Mouse (Mus musculus) liver, embryonic 14.5 days (tissue): ENCODE data around the gene Crip2. TPM values are rescaled to one million over a fixed set of nuclear protein-coding genes. Genes with fewer than 3 reads are reported as not detected.
A peak's percentile ranks its signal among the peaks of the same experiment; 100 is the strongest.

Experiments used
- ATAC-seq: fragments of 200-750 bp; cut with Nextera tagmentation; 2 replicates; pipeline ENCODE4 v1.8.0; 2017; ENCODE audit warnings: moderate number of reproducible peaks, mild to moderate bottlenecking, moderate library complexity; ENCODE audit not compliant: insufficient read depth
- DNase-seq, 3 experiments: peaks; one replicate each; pipeline ENCODE4 v3.0.0-alpha.2; 2012 to 2013; ENCODE audit warnings: low read depth in 3 of 3, low spot score in 3 of 3
- H3K27ac ChIP-seq: fragments of 300-500 bp; sonication (generic); 2 replicates; pipeline ENCODE4 v1.5.1; 2014; ENCODE audit warnings: moderate library complexity, mild to moderate bottlenecking, control low read depth, inconsistent platforms
- H3K27me3 ChIP-seq: fragments of 300-500 bp; sonication (generic); 2 replicates; pipeline ENCODE4 v1.6.1; 2014; ENCODE audit warnings: mild to moderate bottlenecking, low read length, moderate library complexity; ENCODE audit not compliant: control insufficient read depth, insufficient read depth
- H3K36me3 ChIP-seq: fragments of 300-500 bp; sonication (generic); replicated peaks from 2 replicates; pipeline ENCODE4 v1.6.1; 2014; ENCODE audit warnings: low read depth; ENCODE audit not compliant: control insufficient read depth, insufficient read depth
- H3K4me1 ChIP-seq, 2 experiments: fragments of 200-500 bp in 1 of 2; fragments of 300-500 bp in 1 of 2; sonication (generic) in 1 of 2; replicated peaks; 2 replicates each; pipeline ENCODE4 v1.6.1; 2012 to 2014; ENCODE audit warnings: antibody characterized with exemption in 1 of 2, inconsistent platforms in 1 of 2, low read length in 1 of 2; ENCODE audit not compliant: control insufficient read depth in 2 of 2, insufficient read depth in 2 of 2
- H3K4me2 ChIP-seq: fragments of 300-500 bp; sonication (generic); 2 replicates; pipeline ENCODE4 v1.6.1; 2014; ENCODE audit warnings: low read depth, mild to moderate bottlenecking, control low read depth, moderate library complexity
- H3K4me3 ChIP-seq, 2 experiments: fragments of 200-500 bp in 1 of 2; fragments of 300-500 bp in 1 of 2; sonication (generic) in 1 of 2; 2 replicates each; pipeline ENCODE4 v1.5.1; 2012 to 2014; ENCODE audit warnings: low read depth in 2 of 2, low read length in 2 of 2, mild to moderate bottlenecking in 2 of 2, control low read depth in 1 of 2, inconsistent platforms in 1 of 2, moderate library complexity in 1 of 2; ENCODE audit not compliant: insufficient read depth in 1 of 2
- H3K9ac ChIP-seq: fragments of 300-500 bp; sonication (generic); replicated peaks from 2 replicates; pipeline ENCODE4 v1.6.1; 2014; ENCODE audit warnings: mild to moderate bottlenecking, control low read depth, moderate library complexity
- H3K9me3 ChIP-seq: fragments of 300-500 bp; sonication (generic); 2 replicates; pipeline ENCODE4 v1.6.1; 2016; ENCODE audit warnings: low read length, mixed read lengths; ENCODE audit not compliant: control insufficient read depth
- CTCF ChIP-seq: IDR thresholded peaks from 2 replicates; pipeline ENCODE4 v1.5.1; 2016; ENCODE audit warnings: antibody characterized with exemption, low read depth, control low read depth
- EP300 ChIP-seq: IDR thresholded peaks from 2 replicates; pipeline ENCODE4 v1.6.1; 2016; ENCODE audit warnings: antibody characterized with exemption, low read depth
- WGBS: fragments of 180-500 bp; shearing (Covaris S2); extraction: QIAGEN DNeasy Blood & Tissue Kit; methylation state at CpG from one replicate; pipeline ENCODE4 v1.1.7; 2014; ENCODE audit not compliant: insufficient replicate concordance; 5-methylcytosine and 5-hydroxymethylcytosine counted together
- polyA plus RNA-seq, 2 experiments: library from polyadenylated mRNA; depleted of rRNA in 1 of 2; stranded (reverse) in 1 of 2; unstranded in 1 of 2; fragments of >200 nt; fragmentation: Nextera tagmentation in 1 of 2; extraction: Ambion mirVana in 1 of 2; gene quantifications; 2 replicates each; pipeline versions ENCODE4 v1.2.1 to v1.2.3; 2012 to 2014

Crip2 gene
- polyA plus RNA-seq, 2 experiments: 29.3 to 35.0 TPM

GRCm38 (mm10) chr12:113157521-113157920, 17.5 kb downstream of the Crip2 start:
- Histone ChIP-seq H3K4me2 (peak overlapping the region; percentile 99), H3K4me1 (peaks cover 8 to 14% of the 10 kb centered on the region in 2 experiments), H3K36me3 (no peaks in the 10 kb centered on the region; the same call in 1 of the 2 replicates), H3K27me3 (no peaks in the 10 kb centered on the region), H3K27ac (no peak overlapping the region), H3K4me3 (peak overlapping the region; percentile 1 to 89; a peak in 2 of 4 replicates), H3K9ac (no peak overlapping the region; the same call in 1 of the 2 replicates), H3K9me3 (no peaks in the 10 kb centered on the region)
- DNase-seq (no peak), ATAC-seq (no peak)
- no peak for TF ChIP-seq CTCF
- TF ChIP-seq EP300: no peak
- 87% methylated on average over 8 of the region's 8 CpGs for WGBS

DNA sequence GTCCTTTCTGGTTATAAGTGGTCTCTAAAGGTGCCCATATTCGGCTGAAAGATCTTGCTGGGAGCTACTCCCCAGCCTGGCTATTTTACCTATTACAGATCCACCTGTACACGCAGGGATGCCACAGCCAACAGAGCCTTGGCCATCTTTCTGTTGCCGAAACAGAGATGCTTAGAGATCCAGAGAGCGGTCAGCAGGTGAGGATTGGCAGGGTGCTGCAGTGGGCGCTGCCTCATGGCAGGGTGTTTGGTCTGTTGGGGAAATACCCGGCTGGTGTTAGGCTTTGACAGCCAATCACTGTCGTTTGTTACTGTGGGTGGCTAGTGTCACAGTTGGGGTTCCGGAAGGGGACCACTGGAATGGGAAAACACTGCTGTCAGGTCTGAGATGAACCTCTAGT, 17.9 kb downstream of the Crip2 start:
- Histone ChIP-seq H3K4me2 (no peak overlapping the region), H3K36me3 (peaks cover under 1% of the 10 kb centered on the region; the same call in 1 of the 2 replicates), H3K4me3 (no peak overlapping the region), H3K4me1 (peaks cover 8 to 14% of the 10 kb centered on the region in 2 experiments), H3K27me3 (no peaks in the 10 kb centered on the region), H3K9ac (no peak overlapping the region), H3K9me3 (no peaks in the 10 kb centered on the region), H3K27ac (no peak overlapping the region)
- DNase-seq: no peak
- ATAC-seq: no peak
- no peak for TF ChIP-seq CTCF
- no peak for TF ChIP-seq EP300
- WGBS: 84% methylated on average over 8 of the region's 8 CpGs

- no peak overlapping the region for H3K9ac ChIP-seq
Measured at GRCm38 (mm10) chr12:113163561-113164006, 23.5 kb downstream of the Crip2 start.

GRCm38 (mm10) chr12:113168031-113168536, 28.0 kb downstream of the Crip2 start:
- ATAC-seq (peak; percentile 47; the same call in 1 of the 2 replicates), DNase-seq (no peak)
- Histone ChIP-seq H3K9me3 (no peaks in the 10 kb centered on the region), H3K27ac (no peak overlapping the region), H3K27me3 (no peaks in the 10 kb centered on the region), H3K9ac (no peak overlapping the region), H3K36me3 (peaks cover 2% of the 10 kb centered on the region; the same call in 1 of the 2 replicates), H3K4me1 (peaks cover 0 to 2% of the 10 kb centered on the region in 2 experiments; a peak in 2 of 4 replicates), H3K4me3 (no peak overlapping the region), H3K4me2 (no peak overlapping the region)
- no peak for TF ChIP-seq EP300
- TF ChIP-seq CTCF: no peak
- 14% methylated on average over 9 of the region's 9 CpGs for WGBS

More at GRCm38 (mm10) chr12:113163561-113164006, 23.5 kb downstream of the Crip2 start:
- DNase-seq: no peak
- WGBS: 86% methylated on average over 11 of the region's 11 CpGs
- H3K27ac ChIP-seq: no peak overlapping the region
- TF ChIP-seq CTCF: no peak
- no peak for TF ChIP-seq EP300
- peaks cover 0 to 2% of the 10 kb centered on the region in 2 experiments; a peak in 2 of 4 replicates for H3K4me1 ChIP-seq
- no peak overlapping the region for H3K4me2 ChIP-seq
- peaks cover 3% of the 10 kb centered on the region; the same call in 1 of the 2 replicates for H3K36me3 ChIP-seq
- no peak overlapping the region for H3K4me3 ChIP-seq
- no peaks in the 10 kb centered on the region for H3K27me3 ChIP-seq
- ATAC-seq: no peak; the same call in 1 of the 2 replicates
- H3K9me3 ChIP-seq: no peaks in the 10 kb centered on the region

GRCm38 (mm10) chr12:113176960-113177725, 37.1 kb downstream of the Crip2 start:
- no peak for DNase-seq
- ATAC-seq: no peak
- WGBS: 67% methylated on average over 18 of the region's 18 CpGs
- Histone ChIP-seq H3K4me2 (no peak overlapping the region), H3K27ac (no peak overlapping the region), H3K4me1 (no peaks in the 10 kb centered on the region), H3K9ac (no peak overlapping the region), H3K4me3 (no peak overlapping the region), H3K27me3 (no peaks in the 10 kb centered on the region), H3K9me3 (no peaks in the 10 kb centered on the region), H3K36me3 (no peaks in the 10 kb centered on the region)
- TF ChIP-seq CTCF (no peak), EP300 (no peak)
